9 mouse cellular contexts compared by ENCODE assay signal in genomic region chr4:154802210-154802609, GRCm38 (mm10). TPM values are rescaled to one million over a fixed set of nuclear protein-coding genes. Genes with fewer than 3 reads are reported as not detected.
DNase-seq lines count a peak whose midpoint lies in the region; ATAC-seq and TF ChIP-seq lines count a peak whose summit lies in the region.
"Had no signal": no experiment of that assay in that cellular context is flagged by ENCODE, and none has a peak within 500 bp of the region (broad histone marks: within the 10 kb centered on the region; RNA-seq: fewer than 3 reads in every experiment).

No protein-coding gene starts in this region.

- ATAC-seq in lung, embryonic 14.5 days (ENCODE audit: insufficient read depth) = no peak
- no peak for ATAC-seq in forebrain, embryonic 11.5 days (replicated peaks; ENCODE audit: low FRiP score)
- ATAC-seq in intestine, embryonic 16.5 days = no peak

- no peaks in the 10 kb centered on the region for H3K9me3 ChIP-seq in lung, embryonic 14.5 days (ENCODE audit: low read depth, low read length)
- H3K9me3 ChIP-seq in forebrain, embryonic 11.5 days (ENCODE audit: control insufficient read depth, low read length) = no peaks in the 10 kb centered on the region
- no peaks in the 10 kb centered on the region for H3K9me3 ChIP-seq in intestine, embryonic 16.5 days (ENCODE audit: control insufficient read depth, low read length)

- H3K4me2 ChIP-seq in lung, embryonic 14.5 days = peak overlapping the region; percentile 16; the same call in 1 of the 2 replicates
- H3K4me2 ChIP-seq in forebrain, embryonic 11.5 days (ENCODE audit: low read depth, low read length, severe bottlenecking) = peak overlapping the region; percentile 32
- H3K4me2 ChIP-seq in intestine, embryonic 16.5 days (ENCODE audit: low read depth, low read length) = peak overlapping the region; percentile 14; the same call in 1 of the 2 replicates

- no peaks in the 10 kb centered on the region for H3K4me1 ChIP-seq in lung, embryonic 14.5 days (ENCODE audit: insufficient read depth)
- H3K4me1 ChIP-seq in forebrain, embryonic 11.5 days (replicated peaks; ENCODE audit: control insufficient read depth, insufficient read depth, low read length) = peaks cover 10% of the 10 kb centered on the region; the same call in 1 of the 2 replicates
- no peaks in the 10 kb centered on the region for H3K4me1 ChIP-seq in intestine, embryonic 16.5 days (ENCODE audit: control insufficient read depth, insufficient read depth, low read length)

- WGBS in lung, embryonic 14.5 days = 4% methylated on average over 26 of the region's 26 CpGs
- WGBS in forebrain, embryonic 11.5 days = 1% methylated on average over 26 of the region's 26 CpGs
- 7% methylated on average over 26 of the region's 26 CpGs for WGBS in intestine, embryonic 16.5 days

- no peaks in the 10 kb centered on the region for H3K36me3 ChIP-seq in lung, embryonic 14.5 days (ENCODE audit: insufficient read depth)
- H3K36me3 ChIP-seq in forebrain, embryonic 11.5 days (ENCODE audit: control insufficient read depth, insufficient read depth, low read length) = no peaks in the 10 kb centered on the region
- no peaks in the 10 kb centered on the region for H3K36me3 ChIP-seq in intestine, embryonic 16.5 days (ENCODE audit: control insufficient read depth, insufficient read depth, low read length)

- no peak overlapping the region for H3K9ac ChIP-seq in lung, embryonic 14.5 days
- H3K9ac ChIP-seq in forebrain, embryonic 11.5 days (ENCODE audit: low read length) = peak overlapping the region; percentile 35
- no peak overlapping the region for H3K9ac ChIP-seq in intestine, embryonic 16.5 days (ENCODE audit: low read depth, low read length)

- DNase-seq in lung, embryonic 14.5 days = no peak
- no peak for DNase-seq in lung, adult 18-20 months
- peak; percentile 71 for DNase-seq in forebrain, embryonic 11.5 days (ENCODE audit: low spot score)
- DNase-seq in retina, embryonic 14.5 days (ENCODE audit: low spot score) = peak; percentile 51
- no peak for DNase-seq in left cerebral cortex, adult 9 months (ENCODE audit: low spot score in 2 of 2)
- DNase-seq in yolk sac, embryonic 10.5 days (ENCODE audit: low spot score) = no peak
- DNase-seq: heart, postnatal 14 days had no signal

- no peak overlapping the region for H3K27ac ChIP-seq in lung, embryonic 14.5 days (ENCODE audit: low read depth)
- no peak overlapping the region; the same call in 1 of the 2 replicates for H3K27ac ChIP-seq in forebrain, embryonic 11.5 days (ENCODE audit: low read depth, low read length)
- H3K27ac ChIP-seq in intestine, embryonic 16.5 days (ENCODE audit: low read length) = no peak overlapping the region

- no peak overlapping the region for H3K4me3 ChIP-seq in lung, embryonic 14.5 days (ENCODE audit: low read depth, low read length)
- H3K4me3 ChIP-seq in forebrain, embryonic 11.5 days (ENCODE audit: low read depth, low read length) = no peak overlapping the region
- no peak overlapping the region for H3K4me3 ChIP-seq in intestine, embryonic 16.5 days (ENCODE audit: low read length)

- peaks cover 19% of the 10 kb centered on the region for H3K27me3 ChIP-seq in lung, embryonic 14.5 days (ENCODE audit: insufficient read depth, low read length)
- H3K27me3 ChIP-seq in forebrain, embryonic 11.5 days (ENCODE audit: control insufficient read depth, insufficient read depth, low read length) = peaks cover 12% of the 10 kb centered on the region
- H3K27me3 ChIP-seq in intestine, embryonic 16.5 days (replicated peaks; ENCODE audit: control insufficient read depth, insufficient read depth, low read length) = peaks cover 26% of the 10 kb centered on the region

- TF ChIP-seq CTCF in lung, embryonic 14.5 days (IDR thresholded peaks at IDR 0.05; ENCODE audit: low read depth) = no peak

RNA-seq across cellular contexts. Expression of gene Ttc34, which starts 35.0 kb away (rescaled TPM):
- polyA plus RNA-seq in lung, embryonic 14.5 days (2014; fragmentation: Nextera tagmentation; extraction: Ambion mirVana) = 0.12 and 0.30 TPM in 2 replicates
- polyA plus RNA-seq in forebrain, embryonic 11.5 days (2014; fragmentation: Nextera tagmentation; extraction: Ambion mirVana) = 0.11 and 0.20 TPM in 2 replicates
- 0.06 and 0.12 TPM in 2 replicates for polyA plus RNA-seq in intestine, embryonic 16.5 days (2015; fragmentation: Nextera tagmentation; extraction: Ambion mirVana)
- polyA plus RNA-seq: small intestine, adult 2 months had no signal

Comparison
In these comparisons a context has a peak if more than half of its experiments do, and no peak if none do; other contexts are left out.
1. DNase-seq: peak in forebrain, embryonic 11.5 days (single experiment) and retina, embryonic 14.5 days (single experiment); none in lung, embryonic 14.5 days (single experiment), lung, adult 18-20 months (0 of 2), left cerebral cortex, adult 9 months (0 of 2) and yolk sac, embryonic 10.5 days (single experiment).
2. Peak in every context shown above with its lines, with median percentiles within 50 percentile points of each other: H3K4me2 ChIP-seq.